Comparison of ENCODE assay signal across 28 mouse cellular contexts in genomic region chr16:29968743-29969142, GRCm38 (mm10).
A peak's percentile ranks its signal among the peaks of the same experiment; 100 is the strongest.
DNase-seq lines count a peak whose midpoint lies in the region; ATAC-seq and TF ChIP-seq lines count a peak whose summit lies in the region.
"Had no signal": no experiment of that assay in that cellular context is flagged by ENCODE, and none has a peak within 500 bp of the region (broad histone marks: within the 10 kb centered on the region; RNA-seq: fewer than 3 reads in every experiment).

No protein-coding gene starts in this region.

- no peak for ATAC-seq in kidney, embryonic 15.5 days (replicated peaks; ENCODE audit: low FRiP score)
- ATAC-seq in lung, embryonic 14.5 days (ENCODE audit: insufficient read depth) = peak; percentile 65; the same call in 1 of the 2 replicates
- no peak for ATAC-seq in embryonic facial prominence, embryonic 12.5 days (ENCODE audit: insufficient number of reproducible peaks, insufficient read depth, low FRiP score, low TSS enrichment)
- peak; percentile 65; the same call in 1 of the 2 replicates for ATAC-seq in limb, embryonic 11.5 days (ENCODE audit: insufficient number of reproducible peaks, low FRiP score, low TSS enrichment, low read depth)
- ATAC-seq: CD4-positive, CD25-positive, alpha-beta regulatory T cell, adult 4 months; forebrain, postnatal 0 days had no signal

- H3K27me3 ChIP-seq in kidney, embryonic 15.5 days = no peaks in the 10 kb centered on the region
- no peaks in the 10 kb centered on the region for H3K27me3 ChIP-seq in lung, embryonic 14.5 days (ENCODE audit: insufficient read depth, low read length)
- H3K27me3 ChIP-seq in embryonic facial prominence, embryonic 12.5 days = no peaks in the 10 kb centered on the region
- no peaks in the 10 kb centered on the region for H3K27me3 ChIP-seq in limb, embryonic 11.5 days (ENCODE audit: control insufficient read depth, insufficient read depth, low read length)
- H3K27me3 ChIP-seq: embryonic facial prominence, embryonic 15.5 days; heart, embryonic 12.5 days; liver, embryonic 15.5 days; megakaryocyte, embryonic 14.5 days; neural tube, embryonic 12.5 days had no signal

- H3K4me1 ChIP-seq in kidney, embryonic 15.5 days = peaks cover 37% of the 10 kb centered on the region
- H3K4me1 ChIP-seq in lung, embryonic 14.5 days (ENCODE audit: insufficient read depth) = peaks cover 3% of the 10 kb centered on the region; the same call in 1 of the 2 replicates
- peaks cover 21% of the 10 kb centered on the region for H3K4me1 ChIP-seq in embryonic facial prominence, embryonic 12.5 days
- peaks cover 11% of the 10 kb centered on the region for H3K4me1 ChIP-seq in limb, embryonic 11.5 days (ENCODE audit: control insufficient read depth, insufficient read depth, low read length)

- no peak for TF ChIP-seq CTCF in lung, embryonic 14.5 days (IDR thresholded peaks at IDR 0.05; ENCODE audit: low read depth)

- no peaks in the 10 kb centered on the region for H3K36me3 ChIP-seq in kidney, embryonic 15.5 days
- no peaks in the 10 kb centered on the region for H3K36me3 ChIP-seq in lung, embryonic 14.5 days (ENCODE audit: insufficient read depth)
- H3K36me3 ChIP-seq in embryonic facial prominence, embryonic 12.5 days = no peaks in the 10 kb centered on the region
- no peaks in the 10 kb centered on the region for H3K36me3 ChIP-seq in limb, embryonic 11.5 days (ENCODE audit: control insufficient read depth, insufficient read depth, low read length)
- H3K36me3 ChIP-seq: embryonic facial prominence, embryonic 15.5 days; forebrain, embryonic 12.5 days; heart, embryonic 12.5 days; liver, embryonic 15.5 days; midbrain, embryonic 12.5 days; neural tube, embryonic 12.5 days had no signal

- no peak overlapping the region for H3K4me2 ChIP-seq in kidney, embryonic 15.5 days
- no peak overlapping the region for H3K4me2 ChIP-seq in lung, embryonic 14.5 days
- no peak overlapping the region for H3K4me2 ChIP-seq in embryonic facial prominence, embryonic 12.5 days (replicated peaks)
- H3K4me2 ChIP-seq in limb, embryonic 11.5 days (ENCODE audit: low read depth, severe bottlenecking) = no peak overlapping the region; the same call in 1 of the 2 replicates
- H3K4me2 ChIP-seq: embryonic facial prominence, embryonic 15.5 days; forebrain, embryonic 12.5 days; heart, embryonic 12.5 days; hindbrain, embryonic 14.5 days; liver, embryonic 15.5 days; midbrain, embryonic 12.5 days; neural tube, embryonic 12.5 days had no signal

- DNase-seq in kidney, adult 11 months = no peak
- no peak for DNase-seq in lung, embryonic 14.5 days
- no peak for DNase-seq in lung, postnatal 25 days (ENCODE audit: low spot score)
- no peak for DNase-seq in limb, embryonic 11.5 days (ENCODE audit: low spot score)
- DNase-seq in layer of hippocampus, adult 11-12 months (ENCODE audit: low spot score) = no peak
- DNase-seq: adrenal gland, postnatal 14 days; cerebellum, adult 11-12 months; cerebellum, postnatal 10 days; forebrain, postnatal 0 days; gastrocnemius, postnatal 10 days; kidney, adult 18-20 months; lung, postnatal 10 days; right cerebral cortex, postnatal 4 days; thymus, adult 18-20 months; thymus, postnatal 36 days had no signal

- no peak overlapping the region for H3K9ac ChIP-seq in kidney, embryonic 15.5 days
- H3K9ac ChIP-seq in lung, embryonic 14.5 days = no peak overlapping the region
- no peak overlapping the region for H3K9ac ChIP-seq in embryonic facial prominence, embryonic 12.5 days
- no peak overlapping the region for H3K9ac ChIP-seq in limb, embryonic 11.5 days (ENCODE audit: low read length)
- H3K9ac ChIP-seq: embryonic facial prominence, embryonic 15.5 days; forebrain, embryonic 12.5 days; forebrain, postnatal 0 days; heart, embryonic 12.5 days; hindbrain, embryonic 14.5 days; liver, embryonic 15.5 days; midbrain, embryonic 12.5 days; neural tube, embryonic 12.5 days had no signal

- no peak overlapping the region for H3K4me3 ChIP-seq in kidney, embryonic 15.5 days (replicated peaks)
- H3K4me3 ChIP-seq in lung, embryonic 14.5 days (ENCODE audit: low read depth, low read length) = no peak overlapping the region
- H3K4me3 ChIP-seq in embryonic facial prominence, embryonic 12.5 days = no peak overlapping the region
- no peak overlapping the region for H3K4me3 ChIP-seq in limb, embryonic 11.5 days (ENCODE audit: low read depth, low read length)
- H3K4me3 ChIP-seq: embryonic facial prominence, embryonic 15.5 days; forebrain, embryonic 12.5 days; heart, embryonic 12.5 days; liver, embryonic 15.5 days; megakaryocyte, embryonic 14.5 days; midbrain, embryonic 12.5 days; myocyte; neural tube, embryonic 12.5 days had no signal

- 0 out of 2 replicates have a peak overlapping the region, but pooled peaks have one; percentile 1 for H3K27ac ChIP-seq in kidney, embryonic 15.5 days
- 0 out of 2 replicates have a peak overlapping the region, but pooled peaks have one; percentile 33 for H3K27ac ChIP-seq in lung, embryonic 14.5 days (ENCODE audit: low read depth)
- 0 out of 2 replicates have a peak overlapping the region, but pooled peaks have one; percentile 19 for H3K27ac ChIP-seq in embryonic facial prominence, embryonic 12.5 days
- peak overlapping the region; percentile 53; the same call in 1 of the 2 replicates for H3K27ac ChIP-seq in limb, embryonic 11.5 days (replicated peaks; ENCODE audit: low read depth, low read length)
- H3K27ac ChIP-seq: embryonic facial prominence, embryonic 15.5 days; forebrain, embryonic 12.5 days; hindbrain, embryonic 14.5 days; liver, embryonic 15.5 days; midbrain, embryonic 12.5 days; neural tube, embryonic 12.5 days; stomach, postnatal 0 days had no signal

- no peaks in the 10 kb centered on the region for H3K9me3 ChIP-seq in kidney, embryonic 15.5 days (replicated peaks)
- H3K9me3 ChIP-seq in lung, embryonic 14.5 days (ENCODE audit: low read depth, low read length) = no peaks in the 10 kb centered on the region
- H3K9me3 ChIP-seq in embryonic facial prominence, embryonic 12.5 days = no peaks in the 10 kb centered on the region
- H3K9me3 ChIP-seq in limb, embryonic 11.5 days (ENCODE audit: control insufficient read depth, low read length) = no peaks in the 10 kb centered on the region; the same call in 1 of the 2 replicates
- H3K9me3 ChIP-seq: embryonic facial prominence, embryonic 15.5 days; forebrain, embryonic 12.5 days; liver, embryonic 15.5 days; midbrain, embryonic 12.5 days; neural tube, embryonic 12.5 days had no signal

- 50% methylated on average over 5 of the region's 5 CpGs for WGBS in kidney, embryonic 15.5 days
- 47% methylated on average over 5 of the region's 5 CpGs for WGBS in lung, embryonic 14.5 days
- WGBS in embryonic facial prominence, embryonic 12.5 days = 32% methylated on average over 5 of the region's 5 CpGs
- 56% methylated on average over 5 of the region's 5 CpGs for WGBS in limb, embryonic 11.5 days

Comparison
In these comparisons a context has a peak if more than half of its experiments do, and no peak if none do; other contexts are left out.
1. ATAC-seq: peak in lung, embryonic 14.5 days (single experiment) and limb, embryonic 11.5 days (single experiment); none in kidney, embryonic 15.5 days (single experiment) and embryonic facial prominence, embryonic 12.5 days (single experiment).
2. H3K27ac ChIP-seq: peak in every context shown above with its lines; median percentile 53 in limb, embryonic 11.5 days; 33 in lung, embryonic 14.5 days; 19 in embryonic facial prominence, embryonic 12.5 days; 1 in kidney, embryonic 15.5 days.